Mouse (Mus musculus) embryonic fibroblast, embryonic 13.5 days (primary cell): ENCODE data around the gene Cckbr.

ENCODE experiments used
- CTCF ChIP-seq: IDR thresholded peaks from 2 replicates; pipeline ENCODE4 v1.5.1; 2011; ENCODE audit warnings: mild to moderate bottlenecking, control low read depth, low read length, moderate library complexity, borderline replicate concordance; ENCODE audit not compliant: insufficient read depth
- POLR2A ChIP-seq: IDR thresholded peaks from 2 replicates; pipeline ENCODE4 v1.6.1; 2011; ENCODE audit warnings: low read depth, mild to moderate bottlenecking, control low read depth, low read length, moderate library complexity

DNA sequence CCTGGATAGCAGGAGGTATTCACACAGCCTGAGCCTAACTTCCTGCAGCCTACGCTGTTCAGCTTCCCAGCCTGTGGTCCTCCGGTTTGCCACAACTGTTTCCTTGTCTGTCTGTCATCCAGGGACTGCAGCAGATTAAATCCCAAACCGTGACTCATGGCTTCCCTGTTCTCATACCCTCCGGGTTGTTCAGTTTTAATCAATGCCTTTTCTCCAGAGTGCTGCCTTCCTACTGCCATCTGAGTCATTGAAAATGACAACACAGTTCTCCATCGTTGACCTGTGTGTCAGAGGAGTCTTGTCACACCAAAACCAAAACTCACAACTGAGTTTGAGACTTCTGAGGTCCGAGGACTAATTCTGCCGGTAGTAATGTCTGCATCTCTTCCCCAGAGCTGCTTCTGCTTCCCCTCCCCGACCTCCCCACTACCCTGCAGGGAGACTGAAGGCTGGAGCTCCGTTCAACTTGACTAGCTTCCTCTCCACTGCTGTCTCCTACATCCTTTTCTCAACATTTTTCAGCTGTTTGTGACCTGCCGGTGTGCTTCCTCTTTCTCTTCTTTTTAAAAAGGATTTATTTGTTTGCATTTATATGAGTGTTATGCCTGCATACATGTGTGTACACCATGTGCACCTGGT, 73.4 kb downstream of the Cckbr start:
- TF ChIP-seq POLR2A: no peak
- no peak for TF ChIP-seq CTCF
